Mouse (Mus musculus) forebrain, embryonic 14.5 days (tissue): ENCODE data around the gene Cacna1i. TPM values are rescaled to one million over a fixed set of nuclear protein-coding genes. Genes with fewer than 3 reads are reported as not detected.

ENCODE experiments used
- ATAC-seq: fragments of 200-750 bp; cut with Nextera tagmentation; 2 replicates; pipeline ENCODE4 v1.8.0; 2017; ENCODE audit warnings: mild to moderate bottlenecking, moderate library complexity
- DNase-seq: peaks from one replicate; pipeline ENCODE4 v3.0.0-alpha.2; 2015; ENCODE audit warnings: low spot score
- H3K27ac ChIP-seq: fragments of 300-500 bp; sonication (generic); 2 replicates; pipeline ENCODE4 v1.5.1; 2014; ENCODE audit warnings: low read depth, mild to moderate bottlenecking, control low read depth, low read length, moderate library complexity
- H3K27me3 ChIP-seq: fragments of 300-500 bp; sonication (generic); replicated peaks from 2 replicates; pipeline ENCODE4 v1.6.1; 2014; ENCODE audit warnings: low read length, control low read depth, mixed read lengths; ENCODE audit not compliant: control insufficient read depth, insufficient read depth
- H3K36me3 ChIP-seq: fragments of 300-500 bp; sonication (generic); 2 replicates; pipeline ENCODE4 v1.6.1; 2014; ENCODE audit warnings: low read length, control low read depth; ENCODE audit not compliant: control insufficient read depth, insufficient read depth
- H3K4me1 ChIP-seq: fragments of 300-500 bp; sonication (generic); 2 replicates; pipeline ENCODE4 v1.6.1; 2014; ENCODE audit warnings: antibody characterized with exemption, low read length, control low read depth; ENCODE audit not compliant: control insufficient read depth, insufficient read depth
- H3K4me2 ChIP-seq: fragments of 300-500 bp; sonication (generic); 2 replicates; pipeline ENCODE4 v1.6.1; 2014; ENCODE audit warnings: mild to moderate bottlenecking, control low read depth, low read length
- H3K4me3 ChIP-seq: fragments of 300-500 bp; sonication (generic); 2 replicates; pipeline ENCODE4 v1.5.1; 2014; ENCODE audit warnings: low read depth, low read length, control low read depth
- H3K9ac ChIP-seq: fragments of 300-500 bp; sonication (generic); 2 replicates; pipeline ENCODE4 v1.6.1; 2014; ENCODE audit warnings: mild to moderate bottlenecking, low read length, control low read depth, moderate library complexity
- H3K9me3 ChIP-seq: fragments of 300-500 bp; sonication (generic); replicated peaks from 2 replicates; pipeline ENCODE4 v1.6.1; 2016; ENCODE audit warnings: low read length, control low read depth, mixed read lengths; ENCODE audit not compliant: control insufficient read depth
- WGBS: fragments of 180-500 bp; shearing (Covaris S2); extraction: QIAGEN DNeasy Blood & Tissue Kit; methylation state at CpG from one replicate; pipeline ENCODE4 v1.1.7; 2014; 5-methylcytosine and 5-hydroxymethylcytosine counted together
- polyA plus RNA-seq: library from polyadenylated mRNA; unstranded; fragments of >200 nt; fragmentation: Nextera tagmentation; extraction: Ambion mirVana; gene quantifications from 2 replicates; pipeline ENCODE4 v1.2.1, GENCODE M21; 2014

The Cacna1i gene
- polyA plus RNA-seq, 1 experiment from 2014 or later: 0.46 TPM

DNA sequence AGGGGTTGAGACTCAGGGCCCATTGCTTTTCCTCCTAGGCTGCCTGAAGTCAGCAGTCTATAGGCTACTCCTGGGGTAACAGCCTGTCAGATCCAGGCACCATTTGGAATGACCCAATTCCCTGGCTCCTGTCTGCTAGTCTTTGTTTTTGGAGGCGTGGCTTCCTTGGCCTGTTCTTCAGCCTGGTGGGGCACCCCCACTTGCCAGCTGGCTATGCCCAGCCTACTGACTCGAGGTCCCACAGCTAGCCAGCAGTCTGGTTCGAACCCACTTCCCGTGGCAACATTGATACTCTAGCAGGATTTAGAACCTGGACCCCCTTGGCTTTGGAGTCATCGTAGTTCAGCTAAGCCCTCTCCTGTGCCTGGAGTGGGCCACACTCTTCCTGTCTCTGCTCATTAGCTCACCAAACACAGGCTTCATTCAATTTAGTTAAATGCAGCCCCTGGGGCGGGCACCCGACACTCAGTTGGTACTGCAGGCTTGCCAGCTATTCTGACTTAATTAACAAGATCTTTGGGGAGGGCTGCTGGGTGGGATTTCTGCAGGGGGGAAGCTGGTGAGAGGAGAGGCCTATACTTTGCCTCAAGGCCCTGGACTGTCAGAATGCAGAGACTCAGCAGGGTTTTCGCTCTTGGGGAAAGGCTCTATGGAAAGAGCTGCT lies 75.6 kb downstream of the Cacna1i start:
- H3K27me3 ChIP-seq: no peaks in the 10 kb centered on the region
- ATAC-seq (peak; percentile 84), DNase-seq (peak; percentile 86)
- H3K4me1 ChIP-seq: peaks cover 10% of the 10 kb centered on the region; the same call in 1 of the 2 replicates
- WGBS: 16% methylated on average over 8 of the region's 8 CpGs
- H3K4me2 ChIP-seq: no peak overlapping the region
- H3K9me3 ChIP-seq: no peaks in the 10 kb centered on the region
- H3K36me3 ChIP-seq: no peaks in the 10 kb centered on the region
- H3K4me3 ChIP-seq: no peak overlapping the region
- no peak overlapping the region for H3K9ac ChIP-seq
- no peak overlapping the region for H3K27ac ChIP-seq

DNA sequence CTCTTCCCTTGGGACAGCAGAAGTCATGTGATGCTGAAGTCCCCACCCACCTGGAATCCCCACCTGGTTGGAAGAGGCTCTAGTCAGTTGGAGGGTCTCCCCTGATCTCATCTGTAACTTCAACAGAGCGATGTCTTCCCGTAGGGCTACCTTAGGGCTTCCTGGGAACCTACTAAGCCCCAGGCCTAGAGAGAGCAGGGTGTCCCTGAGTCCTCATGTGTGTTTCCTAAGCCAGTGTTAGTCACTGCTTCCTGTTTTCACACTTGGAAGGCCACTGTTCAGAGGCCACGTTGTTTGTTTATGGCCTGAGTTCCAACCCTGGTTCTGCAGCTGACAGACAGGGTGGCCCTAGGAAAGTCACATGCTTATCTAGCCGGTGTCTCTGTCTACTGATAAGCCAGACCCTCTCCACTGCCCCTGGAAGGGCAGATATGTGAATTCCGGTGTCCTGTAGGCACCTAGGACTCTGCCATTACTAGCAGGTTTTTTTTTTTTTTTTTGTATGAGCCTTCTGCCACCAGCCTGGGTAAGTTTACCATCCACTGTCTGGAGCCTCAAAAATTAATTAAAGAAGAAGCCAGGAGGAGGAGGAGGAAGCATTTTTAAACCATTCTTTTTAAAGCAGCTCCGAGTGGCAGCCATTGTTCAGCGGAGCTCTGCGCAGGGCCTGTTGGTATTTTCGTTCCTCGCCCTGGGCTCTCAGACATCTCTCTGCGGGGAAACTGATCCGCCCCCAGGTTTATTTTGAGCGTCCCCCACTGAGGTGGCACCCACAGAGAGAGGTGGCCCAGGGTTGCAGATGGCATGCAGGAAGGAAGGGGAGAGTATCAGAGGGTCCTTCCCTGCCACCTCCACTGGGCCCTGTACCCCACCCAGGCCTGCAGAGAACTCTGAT lies 77.0 kb downstream of the Cacna1i start:
- ATAC-seq (no peak), DNase-seq (no peak)
- 67% methylated on average over 13 of the region's 13 CpGs for WGBS
- H3K4me3 ChIP-seq: no peak overlapping the region
- H3K4me1 ChIP-seq: peaks cover 10% of the 10 kb centered on the region; the same call in 1 of the 2 replicates
- H3K4me2 ChIP-seq: no peak overlapping the region
- no peak overlapping the region for H3K27ac ChIP-seq
- no peak overlapping the region for H3K9ac ChIP-seq
- H3K27me3 ChIP-seq: no peaks in the 10 kb centered on the region
- no peaks in the 10 kb centered on the region for H3K36me3 ChIP-seq
- no peaks in the 10 kb centered on the region for H3K9me3 ChIP-seq

DNA sequence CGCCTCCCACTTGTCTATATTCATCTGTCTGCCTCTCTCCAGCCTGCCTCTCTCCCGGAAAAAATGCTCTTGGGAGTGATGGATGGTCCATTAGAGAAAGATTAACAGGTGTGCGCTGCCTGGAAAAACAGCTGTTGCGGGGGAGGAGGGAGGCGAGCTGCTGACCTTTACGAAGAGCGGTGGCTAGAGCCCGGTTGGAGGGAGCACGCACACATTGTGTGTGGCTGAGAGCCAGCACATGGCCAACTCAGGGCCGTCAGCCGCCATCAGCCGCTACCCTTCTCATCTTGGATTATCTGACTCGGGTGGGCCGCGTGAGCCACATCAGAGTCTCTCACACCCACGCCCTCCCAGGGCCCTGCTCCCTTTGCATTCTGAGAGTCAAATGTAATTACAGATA lies 79.9 kb downstream of the Cacna1i start:
- Histone ChIP-seq H3K4me3 (no peak overlapping the region), H3K27me3 (no peaks in the 10 kb centered on the region), H3K9me3 (no peaks in the 10 kb centered on the region), H3K4me1 (peaks cover 10% of the 10 kb centered on the region; the same call in 1 of the 2 replicates), H3K36me3 (no peaks in the 10 kb centered on the region), H3K27ac (no peak overlapping the region), H3K9ac (no peak overlapping the region), H3K4me2 (no peak overlapping the region)
- DNase-seq: peak; percentile 33
- ATAC-seq: no peak
- WGBS: 46% methylated on average over 16 of the region's 16 CpGs

DNA sequence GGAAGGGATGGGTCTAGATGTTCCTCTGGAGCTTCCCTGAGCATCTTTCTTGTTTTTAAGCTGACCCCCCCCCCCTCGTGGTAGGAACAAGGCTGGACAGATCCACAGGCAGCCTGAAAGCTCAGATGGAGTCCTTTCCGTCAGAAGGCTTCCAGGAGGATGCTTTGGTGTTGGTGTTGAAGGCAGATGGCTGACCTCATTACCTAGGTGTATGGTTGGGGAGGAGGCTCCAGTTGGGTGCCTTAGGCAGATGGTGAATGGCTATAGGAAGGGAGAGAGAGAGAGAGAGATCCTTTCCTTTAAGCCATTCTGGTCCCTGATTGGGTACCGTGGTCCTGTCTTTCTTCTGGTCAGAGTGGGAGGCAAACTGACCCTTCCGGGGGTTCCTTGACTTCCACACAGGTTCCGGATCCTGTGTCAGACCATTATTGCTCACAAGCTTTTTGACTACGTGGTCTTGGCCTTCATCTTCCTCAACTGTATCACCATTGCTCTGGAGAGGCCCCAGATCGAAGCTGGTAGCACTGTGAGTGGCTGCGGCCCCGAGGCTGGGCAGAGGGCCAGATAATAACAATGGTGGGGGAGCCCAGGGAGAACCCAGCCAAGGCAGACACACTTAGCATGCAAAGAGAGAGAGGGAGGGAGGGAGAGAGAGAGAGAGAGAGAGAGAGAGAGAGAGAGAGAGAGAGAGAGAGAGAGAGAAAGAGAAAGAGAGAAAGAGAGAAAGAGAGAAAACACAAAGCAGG lies 86.4 kb downstream of the Cacna1i start:
- peak; percentile 68 for DNase-seq
- ATAC-seq: peak; percentile 79

DNA sequence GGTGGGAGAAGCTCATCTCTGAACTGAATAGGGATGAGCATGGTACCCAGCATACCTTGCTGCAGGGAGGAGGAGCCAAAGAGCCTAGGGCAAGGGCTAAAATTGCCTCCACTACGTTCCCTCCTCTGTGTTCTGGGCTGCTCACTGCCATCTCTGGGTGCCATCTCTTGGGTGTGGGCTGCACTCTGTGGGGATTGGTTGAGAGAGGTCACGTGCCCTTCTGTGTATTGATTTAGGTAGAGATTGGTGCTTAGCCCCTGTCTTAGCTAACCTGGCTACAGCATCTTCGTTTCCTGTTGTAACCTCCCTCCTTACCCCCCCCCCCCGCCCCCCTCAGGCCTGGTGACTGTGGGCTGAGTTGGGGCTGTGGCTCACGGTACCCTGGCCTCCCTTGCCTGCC lies 87.8 kb downstream of the Cacna1i start:
- no peak for ATAC-seq
- Histone ChIP-seq H3K36me3 (no peaks in the 10 kb centered on the region), H3K4me1 (no peaks in the 10 kb centered on the region), H3K4me2 (no peak overlapping the region), H3K9me3 (no peaks in the 10 kb centered on the region), H3K4me3 (no peak overlapping the region), H3K27ac (no peak overlapping the region), H3K27me3 (no peaks in the 10 kb centered on the region), H3K9ac (no peak overlapping the region)
- WGBS: 66% methylated on average over 5 of the region's 5 CpGs
- DNase-seq: no peak

More for the DNA sequence above, 86.4 kb downstream of the Cacna1i start:
- no peaks in the 10 kb centered on the region for H3K36me3 ChIP-seq
- H3K9ac ChIP-seq: no peak overlapping the region
- H3K27ac ChIP-seq: no peak overlapping the region
- H3K4me1 ChIP-seq: no peaks in the 10 kb centered on the region
- no peak overlapping the region for H3K4me3 ChIP-seq
- H3K4me2 ChIP-seq: no peak overlapping the region
- H3K9me3 ChIP-seq: no peaks in the 10 kb centered on the region
- no peaks in the 10 kb centered on the region for H3K27me3 ChIP-seq
- WGBS: 51% methylated on average over 9 of the region's 9 CpGs

DNA sequence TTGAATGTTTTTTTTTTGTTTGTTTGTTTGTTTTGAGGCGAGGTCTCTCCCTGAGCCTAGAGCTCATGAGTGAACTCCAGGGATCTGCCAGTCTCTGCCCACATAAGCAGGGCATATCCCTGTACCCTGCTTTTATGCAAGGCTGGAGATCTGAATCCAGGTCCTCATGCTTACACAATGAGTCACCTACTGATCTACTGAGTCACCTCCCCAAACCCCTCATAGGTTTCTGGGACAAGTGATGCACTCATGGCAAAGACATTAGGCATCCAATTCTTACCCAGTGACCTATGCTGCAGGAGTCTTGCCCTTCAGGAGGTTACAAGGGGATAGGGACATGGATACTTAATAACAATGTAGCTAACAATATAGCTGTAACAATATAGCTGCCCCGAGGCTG lies 100.1 kb downstream of the Cacna1i start:
- Histone ChIP-seq H3K27me3 (no peaks in the 10 kb centered on the region), H3K4me1 (no peaks in the 10 kb centered on the region), H3K27ac (no peak overlapping the region), H3K9ac (no peak overlapping the region), H3K36me3 (no peaks in the 10 kb centered on the region), H3K9me3 (no peaks in the 10 kb centered on the region), H3K4me3 (no peak overlapping the region), H3K4me2 (no peak overlapping the region)
- DNase-seq: no peak
- 94% methylated on average over 2 of the region's 2 CpGs for WGBS
- no peak for ATAC-seq

DNA sequence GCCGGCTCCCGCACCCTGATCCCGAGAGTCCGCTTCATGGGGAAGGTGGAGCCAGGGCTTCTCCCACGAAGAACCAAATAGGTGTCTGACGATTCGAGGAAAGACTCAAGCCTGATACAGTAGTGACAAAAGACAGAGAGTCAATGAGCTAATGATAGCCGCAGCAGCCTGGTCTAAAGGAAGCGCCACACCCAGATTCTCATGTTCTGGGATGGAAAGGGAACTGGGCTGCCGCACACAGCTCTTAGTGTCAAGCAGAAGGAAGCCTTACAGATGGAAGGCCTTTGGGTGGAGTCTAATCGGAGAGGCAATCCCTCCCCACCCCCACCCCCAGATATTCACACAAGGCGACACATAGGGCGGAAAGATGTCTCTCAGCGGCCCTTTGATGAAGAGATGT lies 104.8 kb downstream of the Cacna1i start:
- DNase-seq (no peak), ATAC-seq (no peak)
- Histone ChIP-seq H3K4me2 (no peak overlapping the region), H3K9ac (no peak overlapping the region), H3K4me1 (no peaks in the 10 kb centered on the region), H3K4me3 (no peak overlapping the region), H3K9me3 (no peaks in the 10 kb centered on the region), H3K27me3 (no peaks in the 10 kb centered on the region), H3K36me3 (no peaks in the 10 kb centered on the region), H3K27ac (no peak overlapping the region)
- 88% methylated on average over 14 of the region's 14 CpGs for WGBS

DNA sequence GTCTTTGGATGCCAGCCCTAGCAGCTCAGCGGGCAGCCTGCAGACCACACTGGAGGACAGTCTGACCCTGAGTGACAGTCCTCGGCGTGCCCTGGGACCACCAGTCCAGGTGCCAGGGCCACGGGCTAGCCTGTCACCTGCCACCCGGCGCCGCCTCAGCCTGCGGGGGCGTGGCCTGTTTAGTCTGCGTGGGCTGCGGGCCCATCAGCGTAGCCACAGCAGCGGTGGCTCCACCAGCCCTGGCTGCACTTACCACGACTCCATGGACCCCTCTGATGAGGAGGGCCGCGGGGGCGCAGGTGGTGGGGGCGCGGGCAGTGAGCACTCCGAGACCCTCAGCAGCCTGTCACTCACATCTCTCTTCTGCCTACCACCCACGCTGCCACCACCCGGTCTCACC lies 108.0 kb downstream of the Cacna1i start:
- Histone ChIP-seq H3K9me3 (no peaks in the 10 kb centered on the region), H3K27me3 (no peaks in the 10 kb centered on the region), H3K27ac (no peak overlapping the region), H3K36me3 (no peaks in the 10 kb centered on the region), H3K4me3 (no peak overlapping the region), H3K4me1 (no peaks in the 10 kb centered on the region), H3K4me2 (no peak overlapping the region), H3K9ac (no peak overlapping the region)
- 82% methylated on average over 19 of the region's 22 CpGs for WGBS
- DNase-seq: no peak
- ATAC-seq: no peak
